Mouse (Mus musculus) MEL (cell line): ENCODE measurements around the gene Gm4737. TPM values are rescaled to one million over a fixed set of nuclear protein-coding genes. Genes with fewer than 3 reads are reported as not detected.

Source experiments
- DNase-seq: peaks from one replicate; pipeline ENCODE4 v3.0.0; 2011; ENCODE audit warnings: low read depth, low spot score
- H3K27ac ChIP-seq: 2 replicates; pipeline ENCODE4 v1.5.1; 2012; ENCODE audit warnings: low read depth, mild to moderate bottlenecking, control low read depth, low read length, moderate library complexity; ENCODE audit not compliant: control insufficient read depth
- H3K27me3 ChIP-seq, 2 experiments: fragments of 150-350 bp in 1 of 2; sonication (generic) in 1 of 2; 2 replicates each; pipeline ENCODE4 v1.6.1; 2012; ENCODE audit warnings: low read length in 2 of 2, mild to moderate bottlenecking in 2 of 2, improper control_type of control experiment in 1 of 2, moderate library complexity in 1 of 2; ENCODE audit not compliant: insufficient read depth in 2 of 2, control insufficient read depth in 1 of 2
- H3K36me3 ChIP-seq, 2 experiments: 2 replicates each; pipeline ENCODE4 v1.6.1; 2012 to 2014; ENCODE audit warnings: low read length in 2 of 2, improper control_type of control experiment in 1 of 2, inconsistent platforms in 1 of 2, mild to moderate bottlenecking in 1 of 2; ENCODE audit not compliant: insufficient read depth in 2 of 2, control insufficient read depth in 1 of 2
- H3K4me1 ChIP-seq, 2 experiments: fragments of 150-350 bp in 1 of 2; sonication (generic) in 1 of 2; 2 replicates each; pipeline ENCODE4 v1.6.1; 2012; ENCODE audit warnings: low read length in 2 of 2, improper control_type of control experiment in 1 of 2, mild to moderate bottlenecking in 1 of 2; ENCODE audit not compliant: insufficient read depth in 2 of 2, control insufficient read depth in 1 of 2
- H3K4me3 ChIP-seq, 2 experiments: fragments of 150-350 bp in 1 of 2; sonication (generic) in 1 of 2; 2 replicates each; pipeline ENCODE4 v1.5.1; 2012; ENCODE audit warnings: low read depth in 2 of 2, low read length in 2 of 2, mild to moderate bottlenecking in 2 of 2, moderate library complexity in 2 of 2, control low read depth in 1 of 2, improper control_type of control experiment in 1 of 2; ENCODE audit not compliant: control insufficient read depth in 1 of 2, insufficient read depth in 1 of 2
- H3K79me2 ChIP-seq: 2 replicates; pipeline ENCODE4 v1.6.1; 2012; ENCODE audit warnings: mild to moderate bottlenecking, low read length, moderate library complexity; ENCODE audit not compliant: control insufficient read depth, poor library complexity, insufficient read depth
- H3K9ac ChIP-seq: 2 replicates; pipeline ENCODE4 v1.6.1; 2012; ENCODE audit warnings: low read depth, mild to moderate bottlenecking, control low read depth, low read length, moderate library complexity; ENCODE audit not compliant: control insufficient read depth, poor library complexity, severe bottlenecking
- H3K9me3 ChIP-seq: fragments of 150-350 bp; sonication (generic); replicated peaks from 2 replicates; pipeline ENCODE4 v1.6.1; 2012; ENCODE audit warnings: mild to moderate bottlenecking, low read length, improper control_type of control experiment, moderate library complexity; ENCODE audit not compliant: insufficient read depth
- BHLHE40 ChIP-seq: IDR thresholded peaks from 2 replicates; pipeline ENCODE4 v1.6.1; 2012; ENCODE audit warnings: low read depth, mild to moderate bottlenecking, inconsistent platforms, low read length, improper control_type of control experiment, borderline replicate concordance
- CHD1 ChIP-seq: IDR thresholded peaks from 2 replicates; pipeline ENCODE4 v1.6.1; 2012; ENCODE audit warnings: low read depth, mild to moderate bottlenecking, inconsistent platforms, low read length, improper control_type of control experiment
- CHD2 ChIP-seq: IDR thresholded peaks from 2 replicates; pipeline ENCODE4 v1.6.1; 2011; ENCODE audit warnings: low read length, improper control_type of control experiment
- CTCF ChIP-seq, 3 experiments: IDR thresholded peaks in 2 of 3; conservative IDR thresholded peaks in 1 of 3; 2 replicates each; pipeline ENCODE4 v1.5.1; 2011 to 2012; ENCODE audit warnings: low read length in 3 of 3, low read depth in 2 of 3, mild to moderate bottlenecking in 2 of 3, improper control_type of control experiment in 1 of 3, inconsistent platforms in 1 of 3, mixed read lengths in 1 of 3, moderate library complexity in 1 of 3; ENCODE audit not compliant: control insufficient read depth in 1 of 3, insufficient read depth in 1 of 3, poor library complexity in 1 of 3, severe bottlenecking in 1 of 3
- ELF1 ChIP-seq: IDR thresholded peaks from 2 replicates; pipeline ENCODE4 v1.6.1; 2014; ENCODE audit warnings: low read depth, mild to moderate bottlenecking, inconsistent platforms, low read length, improper control_type of control experiment, moderate library complexity
- EP300 ChIP-seq, 2 experiments: IDR thresholded peaks; 2 replicates each; pipeline ENCODE4 v1.6.1; 2011; ENCODE audit warnings: improper control_type of control experiment in 2 of 2, low read length in 2 of 2, low read depth in 1 of 2, mild to moderate bottlenecking in 1 of 2
- ETS1 ChIP-seq: IDR thresholded peaks from 2 replicates; pipeline ENCODE4 v1.6.1; 2012; ENCODE audit warnings: low read depth, mild to moderate bottlenecking, inconsistent platforms, low read length, improper control_type of control experiment, moderate library complexity
- GATA1 ChIP-seq: IDR thresholded peaks from 2 replicates; pipeline ENCODE4 v1.6.1; 2011; ENCODE audit warnings: low read depth, low read length, improper control_type of control experiment
- KAT2A ChIP-seq: conservative IDR thresholded peaks from 2 replicates; pipeline ENCODE4 v1.6.1; 2012; ENCODE audit warnings: low read depth, low read length, improper control_type of control experiment, inconsistent platforms
- MAFK ChIP-seq: IDR thresholded peaks from 2 replicates; pipeline ENCODE4 v1.6.1; 2011; ENCODE audit warnings: low read depth, mild to moderate bottlenecking, low read length, improper control_type of control experiment, borderline replicate concordance
- MEF2A ChIP-seq: IDR thresholded peaks from 2 replicates; pipeline ENCODE4 v1.6.1; 2014; ENCODE audit warnings: low read depth, mild to moderate bottlenecking, inconsistent platforms, low read length, improper control_type of control experiment; ENCODE audit not compliant: poor library complexity, insufficient replicate concordance, severe bottlenecking; ENCODE audit errors: extremely low read depth
- MYB ChIP-seq: IDR thresholded peaks from 2 replicates; pipeline ENCODE4 v1.6.1; 2011; ENCODE audit warnings: mild to moderate bottlenecking, low read depth, low read length, improper control_type of control experiment
- NELFE ChIP-seq: IDR thresholded peaks from 2 replicates; pipeline ENCODE4 v1.6.1; 2011; ENCODE audit warnings: low read depth, low read length, improper control_type of control experiment
- NRF1 ChIP-seq: IDR thresholded peaks from 2 replicates; pipeline ENCODE4 v1.6.1; 2014; ENCODE audit warnings: low read depth, mild to moderate bottlenecking, inconsistent platforms, low read length, improper control_type of control experiment, moderate library complexity; ENCODE audit not compliant: poor library complexity, insufficient read depth, severe bottlenecking
- POLR2A ChIP-seq, 2 experiments: IDR thresholded peaks; 2 replicates each; pipeline ENCODE4 v1.6.1; 2011 to 2012; ENCODE audit warnings: low read length in 2 of 2, mild to moderate bottlenecking in 2 of 2, control low read depth in 1 of 2, improper control_type of control experiment in 1 of 2, low read depth in 1 of 2, moderate library complexity in 1 of 2; ENCODE audit not compliant: control insufficient read depth in 1 of 2, insufficient read depth in 1 of 2, poor library complexity in 1 of 2
- POLR2AphosphoS2 ChIP-seq: IDR thresholded peaks from 2 replicates; pipeline ENCODE4 v1.6.1; 2011; ENCODE audit warnings: low read length, improper control_type of control experiment
- POLR2AphosphoS5 ChIP-seq: IDR thresholded peaks from 2 replicates; pipeline ENCODE4 v1.6.1; 2012; ENCODE audit warnings: low read depth, borderline replicate concordance, mild to moderate bottlenecking, inconsistent platforms, low read length, moderate library complexity, mixed read lengths
- RCOR1 ChIP-seq: IDR thresholded peaks from 2 replicates; pipeline ENCODE4 v1.6.1; 2012; ENCODE audit warnings: low read depth, mild to moderate bottlenecking, inconsistent platforms, low read length, improper control_type of control experiment
- SIN3A ChIP-seq: IDR thresholded peaks from 2 replicates; pipeline ENCODE4 v1.6.1; 2012; ENCODE audit warnings: low read length, improper control_type of control experiment, inconsistent platforms
- SMC3 ChIP-seq: IDR thresholded peaks from 2 replicates; pipeline ENCODE4 v1.6.1; 2011; ENCODE audit warnings: low read depth, low read length, improper control_type of control experiment
- TAL1 ChIP-seq: IDR thresholded peaks from 2 replicates; pipeline ENCODE4 v1.6.1; 2012; ENCODE audit warnings: mild to moderate bottlenecking, inconsistent platforms, low read length, moderate library complexity, mixed read lengths
- TCF12 ChIP-seq: IDR thresholded peaks from 2 replicates; pipeline ENCODE4 v1.6.1; 2014; ENCODE audit warnings: low read depth, mild to moderate bottlenecking, inconsistent platforms, low read length, improper control_type of control experiment, moderate library complexity
- UBTF ChIP-seq: IDR thresholded peaks from 2 replicates; pipeline ENCODE4 v1.6.1; 2012; ENCODE audit warnings: low read depth, mild to moderate bottlenecking, inconsistent platforms, low read length, improper control_type of control experiment, moderate library complexity, borderline replicate concordance; ENCODE audit not compliant: insufficient read depth
- USF1 ChIP-seq: IDR thresholded peaks from 2 replicates; pipeline ENCODE4 v1.6.1; 2014; ENCODE audit warnings: low read depth, mild to moderate bottlenecking, inconsistent platforms, low read length, improper control_type of control experiment, moderate library complexity
- ZKSCAN1 ChIP-seq: IDR thresholded peaks from 2 replicates; pipeline ENCODE4 v1.6.1; 2012; ENCODE audit warnings: low read depth, mild to moderate bottlenecking, inconsistent platforms, low read length, improper control_type of control experiment, moderate library complexity
- ZNF384 ChIP-seq: IDR thresholded peaks from 2 replicates; pipeline ENCODE4 v1.6.1; 2012; ENCODE audit warnings: low read depth, mild to moderate bottlenecking, inconsistent platforms, low read length, improper control_type of control experiment
- polyA plus RNA-seq, 2 experiments: library from polyadenylated mRNA; stranded (reverse) in 1 of 2; unstranded in 1 of 2; fragments of >175 nt in 1 of 2; fragments of >200 nt in 1 of 2; gene quantifications; 2 replicates each; pipeline versions ENCODE4 v1.2.1 to v1.2.4; 2012; ENCODE audit warnings: low replicate concordance in 2 of 2, low read depth in 1 of 2; ENCODE audit not compliant: insufficient read length in 2 of 2, insufficient read depth in 1 of 2, missing spikeins in 1 of 2
- total RNA-seq: library from RNA; depleted of rRNA; stranded (reverse); fragments of 300-350 nt; gene quantifications from 2 replicates; pipeline ENCODE4 v1.2.3, GENCODE M21; 2012

Gm4737 gene
- total and polyA plus RNA-seq, 3 experiments = 27.6 to 124 (median 103) TPM

- Histone ChIP-seq H3K9ac (no peak overlapping the region), H3K27me3 (no peaks in the 10 kb centered on the region)
- peak; percentile 64 for DNase-seq
Measured at GRCm38 (mm10) chr16:46178121-46178801, 23.4 kb upstream of the Gm4737 start.

GRCm38 (mm10) chr16:46173039-46173438 lies 18.2 kb upstream of the Gm4737 start:
- Histone ChIP-seq H3K27me3 (no peaks in the 10 kb centered on the region), H3K27ac (no peak overlapping the region)
- no peak for TF ChIP-seq GATA1
- no peak for TF ChIP-seq ZNF384
- TF ChIP-seq BHLHE40 = no peak
- TF ChIP-seq NRF1 = no peak
- no peak for TF ChIP-seq MEF2A
- TF ChIP-seq POLR2AphosphoS2 = no peak
- no peak for TF ChIP-seq KAT2A
- TF ChIP-seq POLR2AphosphoS5 = no peak
- no peak for TF ChIP-seq RCOR1
- TF ChIP-seq MAFK = no peak
- TF ChIP-seq CHD2 = no peak
- no peak for TF ChIP-seq CTCF (IDR thresholded peaks at IDR 0.05 in 2 of 3, conservative IDR thresholded peaks at IDR 0.05 in 1 of 3; ENCODE audit: control insufficient read depth in 1 of 3, insufficient read depth in 1 of 3, low read depth in 2 of 3, low read length in 3 of 3, poor library complexity in 1 of 3, severe bottlenecking in 1 of 3)
- no peak for TF ChIP-seq CHD1
- TF ChIP-seq SMC3 = no peak
- TF ChIP-seq POLR2A (IDR thresholded peaks at IDR 0.05; ENCODE audit: control insufficient read depth in 1 of 2, insufficient read depth in 1 of 2, low read depth in 1 of 2, low read length in 2 of 2, poor library complexity in 1 of 2) = no peak
- TF ChIP-seq UBTF = no peak
- no peak for TF ChIP-seq SIN3A
- TF ChIP-seq, all 39 proteins: peak for 0
- Histone ChIP-seq H3K4me1 (peaks cover 0 to 8% of the 10 kb centered on the region in 2 experiments; a peak in 3 of 4 replicates), H3K9me3 (no peaks in the 10 kb centered on the region), H3K4me3 (no peak overlapping the region), H3K79me2 (no peaks in the 10 kb centered on the region), H3K9ac (no peak overlapping the region), H3K36me3 (peaks cover 0 to 4% of the 10 kb centered on the region in 2 experiments; a peak in 2 of 4 replicates)
- no peak for DNase-seq

More at GRCm38 (mm10) chr16:46178121-46178801, 23.4 kb upstream of the Gm4737 start:
- Histone ChIP-seq H3K27ac (peak overlapping the region; percentile 6; the same call in 1 of the 2 replicates), H3K36me3 (peaks cover 0 to 9% of the 10 kb centered on the region in 2 experiments; a peak in 2 of 4 replicates), H3K4me1 (peaks cover 2 to 14% of the 10 kb centered on the region in 2 experiments), H3K79me2 (no peaks in the 10 kb centered on the region), H3K4me3 (0 out of 4 replicates have a peak overlapping the region, but pooled peaks of 1 of the 2 experiments have one; percentile 8), H3K9me3 (no peaks in the 10 kb centered on the region)
- peak; percentile 68 for TF ChIP-seq ETS1
- 0 out of 2 replicates have a peak, but pooled peaks have one; percentile 25 for TF ChIP-seq MYB
- no peak for TF ChIP-seq NELFE
- TF ChIP-seq CHD2 = no peak
- no peak for TF ChIP-seq ELF1
- TF ChIP-seq MEF2A = peak; percentile 37; the same call in 1 of the 2 replicates
- TF ChIP-seq RCOR1 = peak; percentile 84
- TF ChIP-seq TCF12 = peak; percentile 96
- TF ChIP-seq SIN3A = peak; percentile 25; the same call in 1 of the 2 replicates
- no peak for TF ChIP-seq POLR2AphosphoS5
- peak; percentile 94 for TF ChIP-seq GATA1
- no peak for TF ChIP-seq POLR2A (IDR thresholded peaks at IDR 0.05; ENCODE audit: control insufficient read depth in 1 of 2, insufficient read depth in 1 of 2, low read depth in 1 of 2, low read length in 2 of 2, poor library complexity in 1 of 2)
- peak; percentile 95 to 97 for TF ChIP-seq EP300 (IDR thresholded peaks at IDR 0.05; ENCODE audit: low read depth in 1 of 2, low read length in 2 of 2)
- TF ChIP-seq USF1 = no peak
- TF ChIP-seq MAFK = no peak; the same call in 1 of the 2 replicates
- peak; percentile 76 for TF ChIP-seq ZNF384
- no peak for TF ChIP-seq ZKSCAN1
- peak; percentile 61 for TF ChIP-seq TAL1
